Mouse (Mus musculus) lung, postnatal 0 days (tissue): ENCODE results near the gene Casp7. TPM values are rescaled to one million over a fixed set of nuclear protein-coding genes. Genes with fewer than 3 reads are reported as not detected.

Source experiments
- ATAC-seq: fragments of 200-750 bp; cut with Nextera tagmentation; 2 replicates; pipeline ENCODE4 v1.8.0; 2017; ENCODE audit warnings: moderate library complexity
- DNase-seq: peaks from one replicate; pipeline ENCODE4 v3.0.0-alpha.2; 2016; ENCODE audit warnings: low spot score
- H3K27ac ChIP-seq: fragments of 300-500 bp; sonication (generic); 2 replicates; pipeline ENCODE4 v1.5.1; 2014; ENCODE audit warnings: antibody characterized with exemption, mild to moderate bottlenecking, low read length, mixed read lengths
- H3K27me3 ChIP-seq: fragments of 300-500 bp; sonication (generic); replicated peaks from 2 replicates; pipeline ENCODE4 v1.6.1; 2014; ENCODE audit warnings: low read length, mixed read lengths; ENCODE audit not compliant: insufficient read depth
- H3K36me3 ChIP-seq: fragments of 300-500 bp; sonication (generic); 2 replicates; pipeline ENCODE4 v1.6.1; 2014; ENCODE audit warnings: low read length, mixed read lengths; ENCODE audit not compliant: insufficient read depth
- H3K4me1 ChIP-seq: fragments of 300-500 bp; sonication (generic); 2 replicates; pipeline ENCODE4 v1.6.1; 2014; ENCODE audit warnings: antibody characterized with exemption, low read depth, low read length, mixed read lengths; ENCODE audit not compliant: insufficient read depth
- H3K4me2 ChIP-seq: fragments of 300-500 bp; sonication (generic); replicated peaks from 2 replicates; pipeline ENCODE4 v1.6.1; 2014; ENCODE audit warnings: low read depth, mild to moderate bottlenecking, low read length, moderate library complexity, mixed read lengths
- H3K4me3 ChIP-seq: fragments of 300-500 bp; sonication (generic); 2 replicates; pipeline ENCODE4 v1.5.1; 2014; ENCODE audit warnings: low read depth, low read length
- H3K9ac ChIP-seq: fragments of 300-500 bp; sonication (generic); replicated peaks from 2 replicates; pipeline ENCODE4 v1.6.1; 2014; ENCODE audit warnings: low read depth, mild to moderate bottlenecking
- H3K9me3 ChIP-seq: fragments of 300-500 bp; sonication (generic); 2 replicates; pipeline ENCODE4 v1.6.1; 2016; ENCODE audit warnings: low read length, mixed read lengths
- CTCF ChIP-seq: IDR thresholded peaks from 2 replicates; pipeline ENCODE4 v1.5.1; 2016; ENCODE audit warnings: antibody characterized with exemption, mild to moderate bottlenecking
- EP300 ChIP-seq: IDR thresholded peaks from 2 replicates; pipeline ENCODE4 v1.6.1; 2016; ENCODE audit warnings: antibody characterized with exemption, mild to moderate bottlenecking, control low read depth
- WGBS: fragments of 180-500 bp; shearing (Covaris S2); extraction: QIAGEN DNeasy Blood & Tissue Kit; methylation state at CpG from one replicate; pipeline ENCODE4 v1.1.7; 2014; 5-methylcytosine and 5-hydroxymethylcytosine counted together
- polyA plus RNA-seq: library from polyadenylated mRNA; unstranded; fragments of >200 nt; fragmentation: Nextera tagmentation; extraction: Ambion mirVana; gene quantifications from 2 replicates; pipeline ENCODE4 v1.2.1, GENCODE M21; 2015

Gene Casp7
- polyA plus RNA-seq, 1 experiment from 2014 or later, result 21.8 TPM

GRCm38 (mm10) chr19:56462786-56463185, 65.9 kb downstream of the Casp7 start:
- no peak for DNase-seq
- ATAC-seq, result no peak
- 49% methylated on average over 4 of the region's 4 CpGs for WGBS
- Histone ChIP-seq H3K36me3 (no peaks in the 10 kb centered on the region), H3K4me2 (no peak overlapping the region), H3K27me3 (no peaks in the 10 kb centered on the region), H3K4me1 (no peaks in the 10 kb centered on the region), H3K9me3 (no peaks in the 10 kb centered on the region), H3K4me3 (no peak overlapping the region), H3K27ac (no peak overlapping the region), H3K9ac (no peak overlapping the region)
- no peak for TF ChIP-seq CTCF
- TF ChIP-seq EP300, result no peak

GRCm38 (mm10) chr19:56466486-56466885, 69.6 kb downstream of the Casp7 start:
- no peaks in the 10 kb centered on the region for H3K9me3 ChIP-seq
- DNase-seq (no peak), ATAC-seq (no peak)
- H3K9ac ChIP-seq, result no peak overlapping the region
- no peak overlapping the region for H3K4me3 ChIP-seq
- WGBS, result 83% methylated on average over 8 of the region's 8 CpGs
- H3K27ac ChIP-seq, result no peak overlapping the region
- H3K27me3 ChIP-seq, result no peaks in the 10 kb centered on the region
- H3K4me2 ChIP-seq, result no peak overlapping the region
- no peaks in the 10 kb centered on the region for H3K36me3 ChIP-seq
- no peaks in the 10 kb centered on the region for H3K4me1 ChIP-seq
- TF ChIP-seq CTCF (no peak), EP300 (no peak)

- H3K27ac ChIP-seq, result no peak overlapping the region
- no peaks in the 10 kb centered on the region for H3K27me3 ChIP-seq
- no peak overlapping the region for H3K4me2 ChIP-seq
- H3K4me1 ChIP-seq, result no peaks in the 10 kb centered on the region; the same call in 1 of the 2 replicates
- H3K4me3 ChIP-seq, result no peak overlapping the region
- 86% methylated on average over 14 of the region's 14 CpGs for WGBS
- no peak overlapping the region for H3K9ac ChIP-seq
- no peaks in the 10 kb centered on the region for H3K36me3 ChIP-seq
- DNase-seq, result no peak
- H3K9me3 ChIP-seq, result no peaks in the 10 kb centered on the region
- TF ChIP-seq EP300 (no peak), CTCF (no peak)
- ATAC-seq, result no peak
Measured at GRCm38 (mm10) chr19:56470286-56471020, 73.5 kb downstream of the Casp7 start.

GRCm38 (mm10) chr19:56471934-56472333, 75.0 kb downstream of the Casp7 start:
- ATAC-seq (no peak), DNase-seq (no peak)
- Histone ChIP-seq H3K4me3 (no peak overlapping the region), H3K27me3 (no peaks in the 10 kb centered on the region), H3K9ac (no peak overlapping the region), H3K27ac (no peak overlapping the region), H3K9me3 (no peaks in the 10 kb centered on the region), H3K4me2 (no peak overlapping the region), H3K36me3 (no peaks in the 10 kb centered on the region), H3K4me1 (no peaks in the 10 kb centered on the region; the same call in 1 of the 2 replicates)
- no peak for TF ChIP-seq CTCF
- no peak for TF ChIP-seq EP300
- WGBS, result 82% methylated on average over 10 of the region's 10 CpGs

- peak; percentile 59 for DNase-seq
- no peak overlapping the region for H3K4me3 ChIP-seq
Measured at GRCm38 (mm10) chr19:56474869-56475550, 78.1 kb downstream of the Casp7 start.

GRCm38 (mm10) chr19:56476546-56476945, 79.6 kb downstream of the Casp7 start:
- ATAC-seq, result no peak
- no peak for DNase-seq
- TF ChIP-seq EP300 (no peak), CTCF (no peak)
- H3K9ac ChIP-seq, result no peak overlapping the region
- no peak overlapping the region for H3K4me3 ChIP-seq
- H3K27ac ChIP-seq, result no peak overlapping the region
- H3K9me3 ChIP-seq, result no peaks in the 10 kb centered on the region
- H3K27me3 ChIP-seq, result no peaks in the 10 kb centered on the region
- H3K4me1 ChIP-seq, result no peaks in the 10 kb centered on the region; the same call in 1 of the 2 replicates
- no peak overlapping the region for H3K4me2 ChIP-seq
- H3K36me3 ChIP-seq, result no peaks in the 10 kb centered on the region
- 56% methylated on average over 2 of the region's 2 CpGs for WGBS

More at GRCm38 (mm10) chr19:56474869-56475550, 78.1 kb downstream of the Casp7 start:
- 45% methylated on average over 19 of the region's 19 CpGs for WGBS
- no peaks in the 10 kb centered on the region for H3K27me3 ChIP-seq
- no peak overlapping the region for H3K9ac ChIP-seq
- H3K4me1 ChIP-seq, result no peaks in the 10 kb centered on the region; the same call in 1 of the 2 replicates
- TF ChIP-seq CTCF, result no peak
- H3K36me3 ChIP-seq, result no peaks in the 10 kb centered on the region
- H3K27ac ChIP-seq, result no peak overlapping the region
- ATAC-seq, result peak; percentile 82
- peak overlapping the region; percentile 29 for H3K4me2 ChIP-seq
- no peaks in the 10 kb centered on the region for H3K9me3 ChIP-seq
